Mouse (Mus musculus): ENCODE results near the gene Iscu. TPM values are rescaled to one million over a fixed set of nuclear protein-coding genes. Genes with fewer than 3 reads are reported as not detected.

Iscu gene
- polyA plus RNA-seq, 1 experiment, result 56.2 TPM

GRCm38 (mm10) chr5:113732182-113732581, 40.4 kb upstream of the Iscu start:
- Histone ChIP-seq H3K4me1 (peaks cover 23% of the 10 kb centered on the region), H3K36me3 (replicated peaks; ENCODE audit: low read length) (peaks cover 5% of the 10 kb centered on the region), H3K4me3 (replicated peaks) (no peak overlapping the region), H3K9me3 (no peaks in the 10 kb centered on the region), H3K27me3 (replicated peaks) (peaks cover 18% of the 10 kb centered on the region)
- TF ChIP-seq FLI1 (IDR thresholded peaks at IDR 0.05; ENCODE audit: low read length) (no peak), GATA1 (IDR thresholded peaks at IDR 0.05; ENCODE audit: borderline replicate concordance, low read length) (no peak)

GRCm38 (mm10) chr5:113734376-113734775, 38.2 kb upstream of the Iscu start:
- H3K36me3 ChIP-seq (replicated peaks; ENCODE audit: low read length), result peaks cover 27% of the 10 kb centered on the region
- peaks cover 29% of the 10 kb centered on the region for H3K4me1 ChIP-seq
- H3K4me3 ChIP-seq (replicated peaks), result no peak overlapping the region
- no peaks in the 10 kb centered on the region for H3K9me3 ChIP-seq
- no peak for TF ChIP-seq FLI1 (IDR thresholded peaks at IDR 0.05; ENCODE audit: low read length)
- no peak for TF ChIP-seq GATA1 (IDR thresholded peaks at IDR 0.05; ENCODE audit: borderline replicate concordance, low read length)
- H3K27me3 ChIP-seq (replicated peaks), result peaks cover 10% of the 10 kb centered on the region

DNA sequence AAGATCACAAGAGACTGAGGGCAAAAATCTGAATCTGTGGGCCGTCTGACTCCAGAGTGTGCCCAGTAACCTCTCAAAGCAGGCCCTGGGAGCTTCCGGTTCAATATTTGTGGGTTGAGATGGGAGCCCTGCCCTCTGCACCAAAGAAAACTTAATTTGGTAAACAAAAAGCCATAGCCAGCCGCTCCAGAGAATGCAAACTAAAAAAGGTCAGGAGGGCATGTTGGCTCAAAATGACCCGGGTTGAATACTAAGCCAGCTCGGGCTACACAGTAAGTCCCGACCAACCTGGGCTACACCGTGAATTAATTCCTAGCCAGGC, 37.6 kb upstream of the Iscu start:
- H3K36me3 ChIP-seq (replicated peaks; ENCODE audit: low read length), result peaks cover 33% of the 10 kb centered on the region

DNA sequence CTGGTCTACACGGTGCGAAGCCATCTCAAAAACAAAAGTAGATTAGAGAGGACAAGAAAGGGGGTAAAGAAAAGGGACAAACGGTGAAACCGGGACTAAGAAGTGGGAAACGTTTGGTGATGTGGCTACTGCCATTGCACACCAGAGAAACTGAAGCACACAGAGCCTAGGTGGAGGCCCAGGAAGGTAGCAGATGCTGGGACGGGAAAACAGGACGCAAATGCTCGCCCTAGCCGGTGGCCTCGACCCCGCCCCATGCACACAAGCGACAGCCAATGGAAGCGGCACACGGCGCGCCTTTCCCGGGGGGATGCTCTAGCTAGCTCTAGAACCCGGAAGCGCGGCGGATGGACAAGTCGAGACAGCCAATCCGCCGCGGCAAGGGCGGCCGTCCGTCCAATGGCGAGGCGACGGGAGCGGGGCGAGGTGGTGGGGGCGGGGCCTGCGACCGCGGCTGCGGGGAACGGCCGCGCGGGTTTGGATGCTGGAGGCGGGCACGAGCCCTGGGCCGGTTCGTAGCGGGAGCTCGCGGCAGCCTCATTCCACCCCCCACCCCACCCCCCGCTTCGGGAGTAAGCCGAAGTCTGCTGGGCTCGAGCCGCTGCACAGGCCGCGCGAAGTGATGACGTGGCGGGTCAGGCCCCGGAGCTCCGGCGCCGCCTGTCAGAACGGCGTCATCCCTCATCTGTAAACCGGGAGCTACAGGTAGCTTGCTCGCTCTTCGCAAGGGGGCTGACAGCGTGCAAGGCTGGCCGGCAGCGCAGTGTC, 37.0 kb upstream of the Iscu start, which contains the start of gene Ficd:
Ficd (plus strand) TSS at position 459 of the 768 bp plus-strand sequence.
- peaks cover 39% of the 10 kb centered on the region for H3K36me3 ChIP-seq (replicated peaks; ENCODE audit: low read length)
- H3K9me3 ChIP-seq, result no peaks in the 10 kb centered on the region
- peaks cover 38% of the 10 kb centered on the region for H3K4me1 ChIP-seq
- peak within 1 kb of the TSS; percentile 100 for H3K4me3 ChIP-seq (replicated peaks)
- no peak for TF ChIP-seq GATA1 (IDR thresholded peaks at IDR 0.05; ENCODE audit: borderline replicate concordance, low read length)
- TF ChIP-seq FLI1 (IDR thresholded peaks at IDR 0.05; ENCODE audit: low read length), result no peak
- peaks cover 5% of the 10 kb centered on the region for H3K27me3 ChIP-seq (replicated peaks)

More for the DNA sequence above, 37.6 kb upstream of the Iscu start:
- Histone ChIP-seq H3K4me3 (replicated peaks) (peak overlapping the region; percentile 100), H3K4me1 (peaks cover 33% of the 10 kb centered on the region), H3K9me3 (no peaks in the 10 kb centered on the region), H3K27me3 (replicated peaks) (peaks cover 10% of the 10 kb centered on the region)
- TF ChIP-seq GATA1 (IDR thresholded peaks at IDR 0.05; ENCODE audit: borderline replicate concordance, low read length), result no peak
- TF ChIP-seq FLI1 (IDR thresholded peaks at IDR 0.05; ENCODE audit: low read length), result no peak

- H3K27me3 ChIP-seq (replicated peaks), result no peaks in the 10 kb centered on the region
- peaks cover 44% of the 10 kb centered on the region for H3K4me1 ChIP-seq
- H3K36me3 ChIP-seq (replicated peaks; ENCODE audit: low read length), result peaks cover 44% of the 10 kb centered on the region
- no peak for TF ChIP-seq GATA1 (IDR thresholded peaks at IDR 0.05; ENCODE audit: borderline replicate concordance, low read length)
- no peak for TF ChIP-seq FLI1 (IDR thresholded peaks at IDR 0.05; ENCODE audit: low read length)
- H3K4me3 ChIP-seq (replicated peaks), result peak overlapping the region; percentile 100
- no peaks in the 10 kb centered on the region for H3K9me3 ChIP-seq
Measured at GRCm38 (mm10) chr5:113736113-113736502, 36.4 kb upstream of the Iscu start.

DNA sequence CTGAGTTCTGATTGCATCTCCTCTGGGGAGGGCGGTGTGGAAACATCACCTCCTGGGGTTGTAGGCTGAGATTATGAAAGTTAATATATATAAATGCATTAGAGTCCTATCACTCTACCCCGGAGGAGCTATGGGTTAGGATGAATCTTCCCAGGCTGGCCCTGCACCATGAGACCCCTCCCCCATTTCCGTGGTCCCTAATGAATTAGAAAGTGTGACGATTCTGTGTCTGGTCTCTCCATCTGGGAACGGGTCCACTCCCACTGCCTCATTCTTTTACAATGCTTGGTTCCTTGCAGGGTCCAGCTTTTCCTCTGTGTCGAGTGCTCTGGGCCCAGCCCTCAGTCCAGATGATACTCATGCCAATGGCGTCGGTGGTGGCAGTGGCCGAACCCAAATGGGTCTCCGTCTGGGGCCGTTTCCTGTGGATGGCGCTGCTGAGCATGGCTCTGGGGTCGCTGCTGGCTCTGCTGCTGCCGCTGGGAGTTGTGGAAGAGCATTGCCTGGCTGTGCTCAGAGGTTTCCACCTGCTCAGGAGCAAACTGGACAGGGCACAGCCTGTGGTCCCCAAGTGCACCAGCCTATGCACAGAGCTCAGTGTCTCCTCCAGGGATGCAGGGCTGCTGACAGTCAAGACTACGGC, 35.9 kb upstream of the Iscu start:
- TF ChIP-seq FLI1 (IDR thresholded peaks at IDR 0.05; ENCODE audit: low read length) (no peak), GATA1 (IDR thresholded peaks at IDR 0.05; ENCODE audit: borderline replicate concordance, low read length) (no peak)
- Histone ChIP-seq H3K9me3 (no peaks in the 10 kb centered on the region), H3K36me3 (replicated peaks; ENCODE audit: low read length) (peaks cover 50% of the 10 kb centered on the region), H3K4me1 (peaks cover 46% of the 10 kb centered on the region), H3K4me3 (replicated peaks) (peak overlapping the region; percentile 100), H3K27me3 (replicated peaks) (no peaks in the 10 kb centered on the region)

- Histone ChIP-seq H3K27me3 (replicated peaks) (no peaks in the 10 kb centered on the region), H3K9me3 (no peaks in the 10 kb centered on the region), H3K4me1 (peaks cover 46% of the 10 kb centered on the region), H3K4me3 (replicated peaks) (no peak overlapping the region), H3K36me3 (replicated peaks; ENCODE audit: low read length) (peaks cover 61% of the 10 kb centered on the region)
- TF ChIP-seq FLI1 (IDR thresholded peaks at IDR 0.05; ENCODE audit: low read length), result no peak
- no peak for TF ChIP-seq GATA1 (IDR thresholded peaks at IDR 0.05; ENCODE audit: borderline replicate concordance, low read length)
Measured at GRCm38 (mm10) chr5:113737607-113738237, 34.8 kb upstream of the Iscu start.

DNA sequence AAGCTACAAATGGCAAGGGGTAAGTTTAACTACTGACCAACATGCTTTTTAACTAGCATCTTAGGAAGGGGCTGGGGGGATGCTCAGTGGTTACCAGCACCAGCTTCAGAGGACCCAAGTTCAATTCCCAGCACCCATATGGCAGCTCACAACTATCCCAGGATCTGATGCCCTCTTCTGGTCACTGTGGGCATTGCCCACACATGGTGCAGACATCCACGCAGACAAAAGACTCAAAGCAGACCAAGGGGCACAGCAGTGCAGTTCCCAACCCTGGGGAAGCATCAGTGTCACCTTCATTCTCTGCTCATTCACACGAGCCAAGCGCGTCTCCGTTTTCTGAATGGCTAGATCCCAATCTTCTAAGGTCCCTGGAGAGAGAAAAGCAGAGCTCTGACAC, 24.9 kb upstream of the Iscu start:
- Histone ChIP-seq H3K4me1 (0 out of 2 replicates have a peak, but pooled peaks cover 3% of the 10 kb centered on the region), H3K4me3 (replicated peaks) (no peak overlapping the region), H3K36me3 (replicated peaks; ENCODE audit: low read length) (peaks cover 99% of the 10 kb centered on the region), H3K9me3 (no peaks in the 10 kb centered on the region), H3K27me3 (replicated peaks) (no peaks in the 10 kb centered on the region)
- no peak for TF ChIP-seq GATA1 (IDR thresholded peaks at IDR 0.05; ENCODE audit: borderline replicate concordance, low read length)
- TF ChIP-seq FLI1 (IDR thresholded peaks at IDR 0.05; ENCODE audit: low read length), result no peak

- TF ChIP-seq GATA1 (IDR thresholded peaks at IDR 0.05; ENCODE audit: borderline replicate concordance, low read length), result no peak
- TF ChIP-seq FLI1 (IDR thresholded peaks at IDR 0.05; ENCODE audit: low read length), result no peak
- Histone ChIP-seq H3K4me1 (0 out of 2 replicates have a peak, but pooled peaks cover 3% of the 10 kb centered on the region), H3K36me3 (replicated peaks; ENCODE audit: low read length) (peaks cover 99% of the 10 kb centered on the region), H3K27me3 (replicated peaks) (no peaks in the 10 kb centered on the region), H3K9me3 (no peaks in the 10 kb centered on the region), H3K4me3 (replicated peaks) (no peak overlapping the region)
Measured at GRCm38 (mm10) chr5:113748556-113749331, 23.8 kb upstream of the Iscu start.

All from megakaryocyte, embryonic 14.5 days (primary cell).